Mouse (Mus musculus) CD8-positive naive resting alpha-beta T cell, adult 2 months (primary cell): ENCODE measurements around the gene Rgs6.

Experiments used
- DNase-seq, 2 experiments: peaks; one replicate each; pipeline ENCODE4 v3.0.0; 2022; ENCODE audit warnings: low read depth in 2 of 2, low spot score in 2 of 2

The Rgs6 gene

GRCm38 (mm10) chr12:83168310-83168709 lies 580.2 kb downstream of the Rgs6 start:
- DNase-seq = no peak

GRCm38 (mm10) chr12:83169495-83170209 lies 581.6 kb downstream of the Rgs6 start:
- no peak for DNase-seq

GRCm38 (mm10) chr12:83178770-83179169 lies 590.7 kb downstream of the Rgs6 start:
- no peak for DNase-seq

GRCm38 (mm10) chr12:83179860-83180259 lies 591.8 kb downstream of the Rgs6 start:
- no peak for DNase-seq

GRCm38 (mm10) chr12:83180561-83180960 lies 592.5 kb downstream of the Rgs6 start:
- no peak for DNase-seq

- DNase-seq = no peak
These were observed 613.6 kb downstream of the Rgs6 start for GRCm38 (mm10) chr12:83201674-83202073.

GRCm38 (mm10) chr12:83204361-83204760 lies 616.3 kb downstream of the Rgs6 start:
- no peak for DNase-seq

- DNase-seq = no peak
These were observed 618.8 kb downstream of the Rgs6 start for GRCm38 (mm10) chr12:83206866-83207265.

- no peak for DNase-seq
These were observed 619.4 kb downstream of the Rgs6 start for GRCm38 (mm10) chr12:83207481-83207880.

- DNase-seq = no peak
These were observed 619.9 kb downstream of the Rgs6 start for GRCm38 (mm10) chr12:83208011-83208410.

GRCm38 (mm10) chr12:83208841-83209240 lies 620.7 kb downstream of the Rgs6 start:
- no peak for DNase-seq

- no peak for DNase-seq
These were observed 621.4 kb downstream of the Rgs6 start for GRCm38 (mm10) chr12:83209461-83209860.

GRCm38 (mm10) chr12:83210294-83210693 lies 622.2 kb downstream of the Rgs6 start:
- DNase-seq = no peak

GRCm38 (mm10) chr12:83210735-83211134 lies 622.6 kb downstream of the Rgs6 start:
- DNase-seq = no peak

GRCm38 (mm10) chr12:83211146-83211822 lies 623.2 kb downstream of the Rgs6 start:
- no peak for DNase-seq
